Mouse (Mus musculus) liver, adult 2 months (tissue): Measurements from ENCODE around the gene Irf2. TPM values are rescaled to one million over a fixed set of nuclear protein-coding genes. Genes with fewer than 3 reads are reported as not detected.

ENCODE experiments used
- DNase-seq: peaks from one replicate; pipeline ENCODE4 v3.0.0-alpha.2; 2011; ENCODE audit warnings: low read depth, low spot score; ENCODE audit errors: extremely low read depth
- H3K27ac ChIP-seq: fragments of 200-500 bp; replicated peaks from 2 replicates; pipeline ENCODE4 v1.5.1; 2012; ENCODE audit warnings: low read depth, mild to moderate bottlenecking, control low read depth, inconsistent platforms, low read length; ENCODE audit not compliant: insufficient read depth
- H3K27me3 ChIP-seq: fragments of 200-500 bp; 2 replicates; pipeline ENCODE4 v1.6.1; 2012; ENCODE audit warnings: mild to moderate bottlenecking, moderate library complexity, low read length, inconsistent platforms; ENCODE audit not compliant: control insufficient read depth, insufficient read depth
- H3K36me3 ChIP-seq: fragments of 200-500 bp; 2 replicates; pipeline ENCODE4 v1.6.1; 2012; ENCODE audit warnings: low read length, inconsistent platforms; ENCODE audit not compliant: control insufficient read depth, insufficient read depth
- H3K4me1 ChIP-seq: fragments of 200-500 bp; 2 replicates; pipeline ENCODE4 v1.6.1; 2011; ENCODE audit warnings: low read length; ENCODE audit not compliant: control insufficient read depth, insufficient read depth
- H3K4me3 ChIP-seq: fragments of 200-500 bp; 2 replicates; pipeline ENCODE4 v1.5.1; 2011; ENCODE audit warnings: low read depth, mild to moderate bottlenecking, control low read depth, low read length, moderate library complexity; ENCODE audit not compliant: insufficient read depth
- H3K79me2 ChIP-seq: fragments of 200-500 bp; 2 replicates; pipeline ENCODE4 v1.6.1; 2012; ENCODE audit warnings: inconsistent platforms, mild to moderate bottlenecking, low read length, moderate library complexity; ENCODE audit not compliant: control insufficient read depth, insufficient read depth
- H3K9ac ChIP-seq: fragments of 200-500 bp; 2 replicates; pipeline ENCODE4 v1.6.1; 2012; ENCODE audit warnings: low read depth, mild to moderate bottlenecking, control low read depth, inconsistent platforms, low read length
- CTCF ChIP-seq: fragments of 200-500 bp; IDR thresholded peaks from 2 replicates; pipeline ENCODE4 v1.5.1; 2011; ENCODE audit warnings: low read depth, low read length, control low read depth
- POLR2A ChIP-seq: fragments of 200-500 bp; IDR thresholded peaks from 2 replicates; pipeline ENCODE4 v1.6.1; 2011; ENCODE audit warnings: low read length, control low read depth; ENCODE audit not compliant: insufficient read depth; ENCODE audit errors: extremely low read depth
- WGBS: fragments of 180-500 bp; shearing (Covaris S2); methylation state at CpG from one replicate; pipeline ENCODE4 v1.1.7; 2018; 5-methylcytosine and 5-hydroxymethylcytosine counted together
- polyA plus RNA-seq: library from polyadenylated mRNA; depleted of rRNA; stranded (reverse); fragments of >200 nt; gene quantifications from 2 replicates; pipeline ENCODE4 v1.2.3, GENCODE M21; 2012
- total RNA-seq: library from RNA; depleted of rRNA; stranded (reverse); fragments of >200 nt; gene quantifications from 2 replicates; pipeline ENCODE4 v1.2.3, GENCODE M21; 2014

Irf2 gene
- total and polyA plus RNA-seq, 2 experiments: 13.7 to 23.4 TPM

DNA sequence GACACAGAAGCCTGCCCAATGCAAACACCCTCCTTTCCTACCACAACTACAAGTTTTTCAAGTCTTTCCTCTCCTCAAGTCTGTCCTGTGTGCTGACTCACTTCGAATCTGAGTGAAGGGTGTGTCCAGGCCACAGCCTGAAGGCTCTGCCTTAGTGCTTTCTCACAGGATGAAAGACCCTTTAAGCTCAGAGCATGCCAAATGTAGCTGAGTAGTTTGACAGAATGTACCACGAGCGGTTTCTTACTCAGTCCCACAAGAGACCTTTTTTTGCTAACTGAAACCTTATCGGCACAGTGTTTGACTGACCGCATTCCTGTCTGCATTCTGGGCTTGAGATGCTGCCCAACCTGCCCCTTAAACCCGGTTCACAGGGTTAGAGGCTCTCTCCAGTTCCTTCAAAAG lies 130.0 kb downstream of the Irf2 start:
- no peak for DNase-seq
- Histone ChIP-seq H3K36me3 (no peaks in the 10 kb centered on the region), H3K4me3 (no peak overlapping the region), H3K79me2 (no peaks in the 10 kb centered on the region), H3K27ac (no peak overlapping the region), H3K9ac (no peak overlapping the region), H3K4me1 (no peaks in the 10 kb centered on the region), H3K27me3 (no peaks in the 10 kb centered on the region)
- no peak for TF ChIP-seq POLR2A
- TF ChIP-seq CTCF: no peak
- WGBS: 67% methylated on average over 6 of the region's 6 CpGs

DNA sequence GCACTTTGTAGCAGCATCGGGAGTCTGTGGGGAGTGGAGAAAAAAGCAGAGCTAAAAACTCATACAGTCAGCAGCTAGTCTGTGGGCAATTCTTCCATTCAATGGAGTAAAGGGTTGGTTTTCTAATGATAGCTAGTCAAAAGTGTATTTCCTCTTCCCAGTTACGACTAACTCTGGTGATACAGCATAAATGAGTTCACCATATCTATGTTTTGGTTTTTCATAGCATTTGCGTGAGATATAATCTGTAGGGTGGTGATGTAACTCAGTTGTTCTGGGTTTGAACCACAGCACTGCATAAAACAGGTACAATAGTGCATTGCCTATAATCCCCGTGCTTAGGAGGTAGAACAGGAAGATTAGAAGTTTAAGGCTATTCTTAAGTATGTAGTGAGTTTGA lies 131.6 kb downstream of the Irf2 start:
- TF ChIP-seq CTCF (no peak), POLR2A (no peak)
- H3K4me3 ChIP-seq: no peak overlapping the region
- no peaks in the 10 kb centered on the region for H3K79me2 ChIP-seq
- H3K27ac ChIP-seq: no peak overlapping the region
- DNase-seq: no peak
- no peak overlapping the region for H3K9ac ChIP-seq
- WGBS: 82% methylated on average over 4 of the region's 4 CpGs
- no peaks in the 10 kb centered on the region for H3K36me3 ChIP-seq
- H3K4me1 ChIP-seq: peaks cover 6% of the 10 kb centered on the region
- no peaks in the 10 kb centered on the region for H3K27me3 ChIP-seq

DNA sequence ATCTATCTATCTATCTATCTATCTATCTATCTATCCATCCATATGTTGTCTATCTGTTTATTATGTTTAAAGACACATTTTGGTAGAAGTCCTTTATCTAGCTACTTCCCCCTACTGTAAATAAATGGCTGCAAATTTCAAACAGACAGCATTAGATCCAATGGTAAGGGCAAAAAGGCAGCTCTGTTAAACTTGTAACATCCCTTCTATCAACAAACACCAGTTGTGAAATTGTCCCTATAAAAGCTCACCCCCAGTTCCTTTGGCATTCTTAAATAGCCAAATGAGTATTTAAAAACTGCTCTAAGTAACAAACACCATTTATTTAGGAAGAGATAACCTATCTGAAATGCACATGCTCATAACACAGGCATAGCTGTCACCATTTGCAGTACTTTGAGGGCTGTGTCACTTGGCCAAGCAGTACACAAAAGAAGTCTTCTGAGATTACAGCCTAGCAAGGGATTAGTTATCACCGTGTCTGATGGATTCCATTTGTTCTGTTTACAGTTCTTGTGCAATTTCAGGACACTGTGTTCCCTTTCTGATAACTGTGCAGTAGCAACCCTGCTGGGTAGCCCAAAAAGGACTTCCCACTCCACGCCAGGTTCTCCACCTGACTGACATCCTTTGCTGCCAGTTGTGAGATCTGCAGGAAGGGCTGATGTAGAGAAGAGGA lies 136.2 kb downstream of the Irf2 start:
- TF ChIP-seq POLR2A (no peak), CTCF (no peak)
- Histone ChIP-seq H3K36me3 (no peaks in the 10 kb centered on the region), H3K27me3 (no peaks in the 10 kb centered on the region), H3K27ac (peak overlapping the region; percentile 74), H3K9ac (no peak overlapping the region), H3K79me2 (no peaks in the 10 kb centered on the region), H3K4me3 (no peak overlapping the region), H3K4me1 (peaks cover 10% of the 10 kb centered on the region)
- peak; percentile 100 for DNase-seq
- WGBS: 0% methylated on average over 2 of the region's 2 CpGs

DNA sequence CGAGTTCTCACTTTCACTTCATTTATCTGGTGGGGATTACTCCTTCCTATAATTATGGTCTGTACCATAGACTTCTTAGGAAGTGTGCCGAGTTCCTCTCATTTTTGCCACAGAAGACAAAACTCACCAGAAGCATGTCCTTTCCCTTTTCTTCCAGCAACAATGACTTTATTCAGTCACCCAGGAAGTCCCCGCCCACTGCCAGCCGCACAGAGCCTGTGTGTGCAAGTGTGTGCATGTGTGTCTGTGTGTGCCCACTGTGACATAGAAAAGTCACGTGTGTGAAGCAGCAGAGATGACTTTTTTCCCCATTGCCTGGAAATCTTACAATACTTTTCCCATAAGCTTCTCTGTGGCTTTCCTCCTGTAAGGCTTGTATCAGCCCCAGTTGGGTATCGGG lies 141.8 kb downstream of the Irf2 start:
- Histone ChIP-seq H3K27ac (peak overlapping the region; percentile 97), H3K9ac (no peak overlapping the region), H3K4me3 (no peak overlapping the region), H3K36me3 (no peaks in the 10 kb centered on the region), H3K27me3 (no peaks in the 10 kb centered on the region), H3K79me2 (no peaks in the 10 kb centered on the region), H3K4me1 (peaks cover 19% of the 10 kb centered on the region)
- DNase-seq: peak; percentile 22
- no peak for TF ChIP-seq POLR2A
- TF ChIP-seq CTCF: no peak
- 79% methylated on average over 6 of the region's 6 CpGs for WGBS

DNA sequence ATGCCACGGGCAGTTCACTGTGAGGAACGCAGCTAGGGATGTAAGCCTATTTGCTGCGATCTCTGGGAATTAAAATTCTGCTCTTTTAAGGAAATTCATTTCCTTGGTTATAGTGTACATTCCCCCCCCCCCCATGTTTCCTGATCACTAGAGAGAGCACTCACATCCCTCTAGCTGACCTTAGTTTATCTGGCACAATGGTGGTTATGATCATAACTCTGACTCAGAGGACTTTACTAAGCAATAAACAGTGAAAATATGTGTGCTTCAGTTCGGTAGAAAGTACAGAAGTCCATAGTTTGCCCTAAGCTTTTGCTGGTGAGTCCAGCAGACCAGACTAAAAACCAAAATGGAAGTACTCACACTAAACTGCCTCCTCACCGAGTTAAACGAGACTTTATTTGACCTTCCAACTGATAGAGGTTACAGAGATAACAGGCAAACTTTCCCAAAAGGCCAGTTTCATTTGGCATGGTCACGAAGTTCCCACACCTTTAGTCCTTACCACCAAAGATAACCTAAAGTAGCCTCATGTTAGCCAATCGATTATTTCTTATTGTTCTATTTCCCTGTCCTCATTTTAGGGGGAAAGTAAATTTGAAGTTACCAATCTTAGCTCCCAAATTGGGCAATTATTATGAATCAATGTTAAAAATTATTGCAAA lies 142.4 kb downstream of the Irf2 start:
- Histone ChIP-seq H3K36me3 (no peaks in the 10 kb centered on the region), H3K9ac (no peak overlapping the region)

DNA sequence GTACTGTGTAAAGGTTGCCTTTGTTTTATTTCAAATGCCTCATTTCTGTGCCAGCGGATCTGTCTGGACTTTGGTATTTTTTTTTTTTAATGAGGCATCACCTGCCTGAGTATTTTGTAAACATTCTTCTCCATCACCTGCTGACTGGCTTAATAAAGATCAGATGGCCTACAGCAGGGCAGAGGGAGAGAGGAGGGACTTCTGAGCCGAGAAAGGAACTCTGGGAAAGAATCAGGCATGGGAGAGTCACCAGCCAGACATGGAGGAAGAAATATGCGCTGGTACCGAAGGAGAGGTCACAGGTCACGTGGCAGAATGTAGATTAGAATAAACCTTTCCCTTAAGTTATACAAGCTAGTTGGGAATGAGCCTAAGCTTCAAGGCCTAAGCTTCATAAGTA lies 143.2 kb downstream of the Irf2 start:
- DNase-seq: peak; percentile 95
- TF ChIP-seq POLR2A: no peak
- Histone ChIP-seq H3K27me3 (no peaks in the 10 kb centered on the region), H3K9ac (no peak overlapping the region; the same call in 1 of the 2 replicates), H3K27ac (peak overlapping the region; percentile 99), H3K4me3 (no peak overlapping the region), H3K36me3 (no peaks in the 10 kb centered on the region), H3K4me1 (peaks cover 15% of the 10 kb centered on the region), H3K79me2 (no peaks in the 10 kb centered on the region)
- WGBS: 21% methylated on average over 5 of the region's 5 CpGs

More for the DNA sequence above, 142.4 kb downstream of the Irf2 start:
- TF ChIP-seq CTCF (no peak), POLR2A (no peak)
- no peak overlapping the region for H3K4me3 ChIP-seq
- H3K79me2 ChIP-seq: no peaks in the 10 kb centered on the region
- DNase-seq: peak; percentile 98
- 37% methylated on average over 8 of the region's 8 CpGs for WGBS
- peaks cover 15% of the 10 kb centered on the region for H3K4me1 ChIP-seq
- no peaks in the 10 kb centered on the region for H3K27me3 ChIP-seq
- peak overlapping the region; percentile 99 for H3K27ac ChIP-seq
